Mouse (Mus musculus): ENCODE results near the gene Men1. TPM values are rescaled to one million over a fixed set of nuclear protein-coding genes. Genes with fewer than 3 reads are reported as not detected.
"Not testable (repeated sequence)": the region's sequence is repeated elsewhere in the genome, so short reads cannot be mapped to it uniquely, and the experiment has no call there.

Gene Men1
- total and polyA plus RNA-seq, 2 experiments from 2014 or later, result 57.8 to 93.4 TPM

- peak; percentile 96 for TF ChIP-seq CTCF (IDR thresholded peaks at IDR 0.05; ENCODE audit: low read depth)
- H3K27me3 ChIP-seq (ENCODE audit: insufficient read depth, low read length), result no peaks in the 10 kb centered on the region
- H3K4me1 ChIP-seq (ENCODE audit: insufficient read depth, low read length), result peaks cover 7% of the 10 kb centered on the region; the same call in 1 of the 2 replicates
- H3K36me3 ChIP-seq (ENCODE audit: insufficient read depth, low read length), result 0 out of 2 replicates have a peak, but pooled peaks cover under 1% of the 10 kb centered on the region
- no peaks in the 10 kb centered on the region for H3K9me3 ChIP-seq (ENCODE audit: low read length)
- DNase-seq (ENCODE audit: low spot score) (peak; percentile 89), ATAC-seq (peak; percentile 69)
- H3K27ac ChIP-seq, result no peak overlapping the region
- 28% methylated on average over 5 of the region's 5 CpGs for WGBS
- no peak overlapping the region for H3K4me2 ChIP-seq (ENCODE audit: low read depth, low read length)
- no peak overlapping the region for H3K4me3 ChIP-seq (ENCODE audit: low read length)
- no peak overlapping the region for H3K9ac ChIP-seq (replicated peaks; ENCODE audit: low read length)
These were observed 29.8 kb upstream of the Men1 start for GRCm38 (mm10) chr19:6304787-6305516.

- Histone ChIP-seq H3K4me1 (ENCODE audit: insufficient read depth, low read length) (peaks cover 7% of the 10 kb centered on the region; the same call in 1 of the 2 replicates), H3K27ac (no peak overlapping the region), H3K27me3 (ENCODE audit: insufficient read depth, low read length) (no peaks in the 10 kb centered on the region), H3K4me3 (ENCODE audit: low read length) (peak overlapping the region; percentile 49), H3K9me3 (ENCODE audit: low read length) (no peaks in the 10 kb centered on the region), H3K9ac (replicated peaks; ENCODE audit: low read length) (no peak overlapping the region; the same call in 1 of the 2 replicates), H3K4me2 (ENCODE audit: low read depth, low read length) (peak overlapping the region; percentile 65), H3K36me3 (ENCODE audit: insufficient read depth, low read length) (no peaks in the 10 kb centered on the region)
- DNase-seq (ENCODE audit: low spot score) (no peak), ATAC-seq (no peak)
- no peak for TF ChIP-seq CTCF (IDR thresholded peaks at IDR 0.05; ENCODE audit: low read depth)
- 56% methylated on average over 8 of the region's 8 CpGs for WGBS
These were observed 29.2 kb upstream of the Men1 start for GRCm38 (mm10) chr19:6305517-6306115.

- H3K4me1 ChIP-seq (ENCODE audit: insufficient read depth, low read length), result peaks cover 7% of the 10 kb centered on the region; the same call in 1 of the 2 replicates
- ATAC-seq, result peak; percentile 73
- peak within 1 kb of the TSS; percentile 15; the same call in 1 of the 2 replicates for H3K27ac ChIP-seq
- H3K36me3 ChIP-seq (ENCODE audit: insufficient read depth, low read length), result no peaks in the 10 kb centered on the region
- WGBS, result 2% methylated on average over 35 of the region's 38 CpGs
- H3K9ac ChIP-seq (replicated peaks; ENCODE audit: low read length), result peak within 1 kb of the TSS; percentile 60
- H3K9me3 ChIP-seq (ENCODE audit: low read length), result no peaks in the 10 kb centered on the region
- no peaks in the 10 kb centered on the region for H3K27me3 ChIP-seq (ENCODE audit: insufficient read depth, low read length)
- TF ChIP-seq CTCF (IDR thresholded peaks at IDR 0.05; ENCODE audit: low read depth), result no peak
- peak within 1 kb of the TSS; percentile 49 for H3K4me3 ChIP-seq (ENCODE audit: low read length)
- H3K4me2 ChIP-seq (ENCODE audit: low read depth, low read length), result peak within 1 kb of the TSS; percentile 65
- peak; percentile 68 for DNase-seq (ENCODE audit: low spot score)
These were observed 28.6 kb upstream of the Men1 start, which contains the start of gene Cdc42bpg for GRCm38 (mm10) chr19:6306137-6306551. Gene Cdc42bpg, plus strand, starts transcription at chr19:6306456.

DNA sequence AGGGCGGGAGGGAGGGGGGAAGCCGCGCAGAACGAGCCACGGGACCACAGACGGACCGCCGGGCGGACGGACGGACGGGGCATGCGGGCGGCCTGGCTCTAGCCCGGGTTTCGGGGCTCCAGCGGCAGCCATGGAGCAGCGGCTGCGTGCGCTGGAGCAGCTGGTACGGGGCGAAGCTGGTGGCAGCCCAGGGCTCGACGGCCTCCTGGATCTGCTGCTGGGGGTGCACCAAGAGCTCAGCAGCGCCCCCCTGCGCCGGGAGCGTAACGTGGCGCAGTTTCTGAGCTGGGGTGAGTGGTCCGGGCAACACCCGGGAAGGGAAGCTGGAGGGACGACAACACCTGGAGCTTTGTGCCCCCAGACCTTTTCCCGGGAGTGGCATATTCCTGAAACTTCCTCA lies 28.2 kb upstream of the Men1 start:
- Histone ChIP-seq H3K27ac (peak overlapping the region; percentile 15; the same call in 1 of the 2 replicates), H3K36me3 (ENCODE audit: insufficient read depth, low read length) (no peaks in the 10 kb centered on the region), H3K27me3 (ENCODE audit: insufficient read depth, low read length) (no peaks in the 10 kb centered on the region), H3K9ac (replicated peaks; ENCODE audit: low read length) (peak overlapping the region; percentile 60), H3K9me3 (ENCODE audit: low read length) (no peaks in the 10 kb centered on the region), H3K4me3 (ENCODE audit: low read length) (peak overlapping the region; percentile 49), H3K4me2 (ENCODE audit: low read depth, low read length) (peak overlapping the region; percentile 65), H3K4me1 (ENCODE audit: insufficient read depth, low read length) (peaks cover 7% of the 10 kb centered on the region; the same call in 1 of the 2 replicates)
- under 1% methylated on average over 27 of the region's 34 CpGs for WGBS
- ATAC-seq, result peak; percentile 53
- TF ChIP-seq CTCF (IDR thresholded peaks at IDR 0.05; ENCODE audit: low read depth), result peak; percentile 76
- DNase-seq (ENCODE audit: low spot score), result peak; percentile 81

- Histone ChIP-seq H3K4me2 (ENCODE audit: low read depth, low read length) (no peak overlapping the region), H3K9ac (replicated peaks; ENCODE audit: low read length) (no peak overlapping the region), H3K9me3 (ENCODE audit: low read length) (no peaks in the 10 kb centered on the region), H3K4me1 (ENCODE audit: insufficient read depth, low read length) (peaks cover 7% of the 10 kb centered on the region; the same call in 1 of the 2 replicates), H3K27me3 (ENCODE audit: insufficient read depth, low read length) (no peaks in the 10 kb centered on the region), H3K27ac (no peak overlapping the region), H3K4me3 (ENCODE audit: low read length) (no peak overlapping the region), H3K36me3 (ENCODE audit: insufficient read depth, low read length) (no peaks in the 10 kb centered on the region)
- ATAC-seq, result no peak
- WGBS, result 89% methylated on average over 9 of the region's 9 CpGs
- TF ChIP-seq CTCF (IDR thresholded peaks at IDR 0.05; ENCODE audit: low read depth), result no peak
- DNase-seq (ENCODE audit: low spot score), result no peak
These were observed 26.8 kb upstream of the Men1 start for GRCm38 (mm10) chr19:6307733-6308531.

- WGBS, result 94% methylated on average over 5 of the region's 5 CpGs
- ATAC-seq, result no peak
- Histone ChIP-seq H3K9me3 (ENCODE audit: low read length) (no peaks in the 10 kb centered on the region), H3K36me3 (ENCODE audit: insufficient read depth, low read length) (0 out of 2 replicates have a peak, but pooled peaks cover 5% of the 10 kb centered on the region), H3K4me2 (ENCODE audit: low read depth, low read length) (no peak overlapping the region), H3K9ac (replicated peaks; ENCODE audit: low read length) (no peak overlapping the region), H3K27ac (no peak overlapping the region), H3K4me1 (ENCODE audit: insufficient read depth, low read length) (peaks cover 7% of the 10 kb centered on the region; the same call in 1 of the 2 replicates), H3K27me3 (ENCODE audit: insufficient read depth, low read length) (no peaks in the 10 kb centered on the region), H3K4me3 (ENCODE audit: low read length) (no peak overlapping the region)
- no peak for DNase-seq (ENCODE audit: low spot score)
- no peak for TF ChIP-seq CTCF (IDR thresholded peaks at IDR 0.05; ENCODE audit: low read depth)
These were observed 24.6 kb upstream of the Men1 start for GRCm38 (mm10) chr19:6310181-6310580.

GRCm38 (mm10) chr19:6311783-6312182 lies 23.0 kb upstream of the Men1 start:
- not testable (repeated sequence) for H3K9ac ChIP-seq (replicated peaks; ENCODE audit: low read length); ATAC-seq; H3K9me3 ChIP-seq (ENCODE audit: low read length); H3K27ac ChIP-seq; H3K27me3 ChIP-seq (ENCODE audit: insufficient read depth, low read length); H3K4me1 ChIP-seq (ENCODE audit: insufficient read depth, low read length); H3K4me2 ChIP-seq (ENCODE audit: low read depth, low read length); DNase-seq (ENCODE audit: low spot score); H3K4me3 ChIP-seq (ENCODE audit: low read length); H3K36me3 ChIP-seq (ENCODE audit: insufficient read depth, low read length)
- 90% methylated on average over 3 of the region's 3 CpGs for WGBS
